Mouse (Mus musculus) lung, embryonic 14.5 days (tissue): ENCODE results near the gene Khnyn. TPM values are rescaled to one million over a fixed set of nuclear protein-coding genes. Genes with fewer than 3 reads are reported as not detected.

Source experiments
- ATAC-seq: fragments of 200-750 bp; cut with Nextera tagmentation; 2 replicates; pipeline ENCODE4 v1.8.0; 2017; ENCODE audit warnings: mild to moderate bottlenecking, moderate TSS enrichment, moderate library complexity; ENCODE audit not compliant: insufficient read depth
- DNase-seq: peaks from one replicate; pipeline ENCODE4 v3.0.0-alpha.2; 2015
- H3K27ac ChIP-seq: fragments of 300-500 bp; sonication (generic); 2 replicates; pipeline ENCODE4 v1.5.1; 2014; ENCODE audit warnings: low read depth, mild to moderate bottlenecking, moderate library complexity
- H3K27me3 ChIP-seq: fragments of 300-500 bp; sonication (generic); 2 replicates; pipeline ENCODE4 v1.6.1; 2014; ENCODE audit warnings: low read length, control low read depth; ENCODE audit not compliant: insufficient read depth
- H3K36me3 ChIP-seq: fragments of 300-500 bp; sonication (generic); 2 replicates; pipeline ENCODE4 v1.6.1; 2014; ENCODE audit warnings: control low read depth; ENCODE audit not compliant: insufficient read depth
- H3K4me1 ChIP-seq: fragments of 300-500 bp; sonication (generic); 2 replicates; pipeline ENCODE4 v1.6.1; 2014; ENCODE audit warnings: antibody characterized with exemption, control low read depth; ENCODE audit not compliant: insufficient read depth
- H3K4me2 ChIP-seq: fragments of 300-500 bp; sonication (generic); 2 replicates; pipeline ENCODE4 v1.6.1; 2014; ENCODE audit warnings: mild to moderate bottlenecking
- H3K4me3 ChIP-seq: fragments of 300-500 bp; sonication (generic); 2 replicates; pipeline ENCODE4 v1.5.1; 2014; ENCODE audit warnings: low read depth, low read length
- H3K9ac ChIP-seq: fragments of 300-500 bp; sonication (generic); 2 replicates; pipeline ENCODE4 v1.6.1; 2014
- H3K9me3 ChIP-seq: fragments of 300-500 bp; sonication (generic); 2 replicates; pipeline ENCODE4 v1.6.1; 2016; ENCODE audit warnings: low read depth, low read length, control low read depth
- CTCF ChIP-seq: IDR thresholded peaks from 2 replicates; pipeline ENCODE4 v1.5.1; 2016; ENCODE audit warnings: antibody characterized with exemption, low read depth
- WGBS: fragments of 180-500 bp; shearing (Covaris S2); extraction: QIAGEN DNeasy Blood & Tissue Kit; methylation state at CpG from one replicate; pipeline ENCODE4 v1.1.7; 2014; 5-methylcytosine and 5-hydroxymethylcytosine counted together
- polyA plus RNA-seq: library from polyadenylated mRNA; unstranded; fragments of >200 nt; fragmentation: Nextera tagmentation; extraction: Ambion mirVana; gene quantifications from 2 replicates; pipeline ENCODE4 v1.2.1, GENCODE M21; 2014

Gene Khnyn
- polyA plus RNA-seq, 1 experiment from 2014 or later, result 13.7 TPM

DNA sequence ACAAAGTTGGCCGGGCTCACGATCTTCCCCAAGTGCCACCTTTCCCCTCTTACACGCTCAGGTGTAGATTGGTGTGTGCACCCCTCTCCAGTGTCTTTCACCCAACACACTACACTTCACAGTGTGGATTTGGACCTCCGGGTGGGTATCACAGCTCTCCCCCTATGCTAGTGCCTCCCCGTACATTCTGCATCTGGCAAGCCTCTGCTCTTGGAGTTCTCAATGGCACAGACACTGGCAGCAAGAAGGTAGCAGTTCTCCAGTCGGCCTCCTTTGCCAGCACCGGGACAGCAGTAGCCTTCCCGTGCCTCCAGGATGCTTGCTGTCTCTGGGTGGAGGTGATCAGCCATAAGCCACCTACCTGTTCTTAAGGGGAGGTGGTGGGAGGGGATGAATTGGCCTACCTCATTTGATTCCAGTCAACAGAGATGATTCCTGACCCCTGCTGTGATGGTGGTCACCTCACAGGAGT lies 11.5 kb upstream of the Khnyn start:
- Histone ChIP-seq H3K27me3 (no peaks in the 10 kb centered on the region), H3K4me3 (0 out of 2 replicates have a peak overlapping the region, but pooled peaks have one; percentile 19), H3K27ac (no peak overlapping the region), H3K9me3 (no peaks in the 10 kb centered on the region), H3K4me2 (peak overlapping the region; percentile 49), H3K9ac (no peak overlapping the region; the same call in 1 of the 2 replicates), H3K36me3 (peaks cover 50% of the 10 kb centered on the region), H3K4me1 (peaks cover 18% of the 10 kb centered on the region; the same call in 1 of the 2 replicates)
- ATAC-seq (no peak), DNase-seq (no peak)
- WGBS, result 81% methylated on average over 8 of the region's 8 CpGs
- TF ChIP-seq CTCF, result no peak

DNA sequence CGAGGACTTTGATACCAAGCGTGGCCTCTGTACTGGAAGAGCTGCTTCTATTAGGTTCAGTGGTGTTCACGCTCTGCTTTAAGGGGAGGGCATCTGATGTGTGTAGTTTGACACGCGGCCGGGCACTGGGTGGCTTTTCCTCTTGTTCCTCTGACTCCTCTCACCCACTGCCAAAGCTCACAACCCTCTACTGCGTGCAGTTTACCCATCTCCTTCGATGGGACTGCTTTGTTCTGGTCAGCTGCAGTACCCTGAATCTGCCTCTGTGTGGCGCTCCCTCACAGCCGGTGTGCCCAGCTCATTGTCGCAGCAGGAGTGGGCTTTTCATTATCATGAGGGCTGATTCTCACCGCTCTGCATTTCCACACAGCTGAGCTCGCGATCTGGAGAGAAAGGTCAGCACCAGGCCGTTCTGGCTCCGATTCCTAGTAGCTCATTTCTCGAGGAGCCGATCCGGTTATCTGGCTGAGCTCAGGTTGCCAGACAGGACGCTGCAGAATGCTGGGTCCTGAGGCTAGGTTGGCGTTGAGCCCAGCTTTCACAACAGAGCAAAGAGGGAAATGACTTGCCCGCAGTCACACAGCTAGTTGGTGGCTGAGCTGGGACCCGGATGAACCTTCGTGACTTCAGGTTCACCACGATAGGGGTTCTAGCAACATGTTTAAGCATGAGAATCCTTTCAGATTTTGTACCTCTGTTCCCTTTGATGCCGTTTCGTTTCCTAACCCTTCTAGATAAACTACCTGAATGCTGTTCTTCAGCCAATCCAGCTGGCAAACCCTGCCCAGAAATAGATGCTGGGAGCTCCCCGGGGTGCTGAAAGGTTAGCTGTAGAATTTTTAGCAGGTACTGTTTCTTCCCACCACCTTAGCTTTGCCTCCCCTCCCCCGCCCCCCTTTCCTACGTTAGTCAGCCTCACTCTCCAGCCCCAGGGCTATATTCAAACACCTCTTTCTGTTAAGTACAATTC lies 10.7 kb upstream of the Khnyn start:
- H3K4me2 ChIP-seq, result peak overlapping the region; percentile 49
- H3K9ac ChIP-seq, result peak overlapping the region; percentile 11; the same call in 1 of the 2 replicates
- ATAC-seq, result peak; percentile 41

DNA sequence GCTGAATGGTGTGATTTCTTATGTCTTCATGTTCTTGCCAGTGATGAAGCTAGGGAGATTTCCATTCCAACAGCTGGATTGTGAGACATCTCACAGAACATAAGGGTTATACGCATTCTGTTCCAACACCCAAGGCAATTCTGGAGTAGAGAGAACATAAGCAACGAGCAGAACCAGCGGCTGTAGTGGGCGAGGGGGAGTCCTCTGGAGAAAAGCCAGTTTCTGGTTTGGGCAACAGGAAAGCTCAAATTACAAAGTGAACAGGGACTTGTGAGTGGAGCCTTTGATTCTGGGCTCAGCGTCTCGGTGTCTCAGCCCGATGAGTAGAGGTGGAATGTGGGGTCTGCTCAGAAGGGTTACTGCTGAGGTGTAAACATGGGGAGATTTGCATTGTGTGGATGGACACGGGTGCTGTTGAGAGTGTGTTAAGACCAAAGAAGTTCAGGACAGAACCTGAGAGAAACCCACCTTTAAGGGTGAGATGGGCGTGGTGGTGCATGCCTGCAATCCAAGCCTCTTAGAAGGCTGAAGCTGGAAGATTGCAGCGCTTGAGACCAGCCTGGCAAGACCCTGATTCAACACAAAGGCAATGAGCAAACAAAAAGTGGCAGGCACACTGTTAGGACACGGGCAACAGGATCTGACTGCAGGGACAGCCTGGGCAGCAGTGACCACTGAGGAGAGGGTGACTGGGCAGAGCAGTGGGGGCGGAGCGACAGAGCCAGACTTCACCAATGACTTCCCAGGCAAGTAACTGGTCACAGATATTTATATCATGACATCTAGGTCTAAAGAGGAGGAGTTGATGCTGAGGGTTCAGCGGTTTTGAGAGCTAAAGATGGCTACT lies 7.1 kb upstream of the Khnyn start:
- Histone ChIP-seq H3K9ac (peak overlapping the region; percentile 33), H3K36me3 (peaks cover 7% of the 10 kb centered on the region), H3K4me2 (peak overlapping the region; percentile 54), H3K27ac (peak overlapping the region; percentile 73), H3K4me3 (peak overlapping the region; percentile 3; the same call in 1 of the 2 replicates), H3K4me1 (peaks cover 18% of the 10 kb centered on the region; the same call in 1 of the 2 replicates), H3K9me3 (no peaks in the 10 kb centered on the region), H3K27me3 (no peaks in the 10 kb centered on the region)
- WGBS, result 3% methylated on average over 14 of the region's 14 CpGs
- ATAC-seq, result peak; percentile 57; the same call in 1 of the 2 replicates
- no peak for TF ChIP-seq CTCF
- peak; percentile 84 for DNase-seq

More for the DNA sequence above, 10.7 kb upstream of the Khnyn start:
- peak; percentile 95 for TF ChIP-seq CTCF
- peaks cover 18% of the 10 kb centered on the region; the same call in 1 of the 2 replicates for H3K4me1 ChIP-seq
- 10% methylated on average over 30 of the region's 30 CpGs for WGBS
- peaks cover 42% of the 10 kb centered on the region for H3K36me3 ChIP-seq
- no peaks in the 10 kb centered on the region for H3K9me3 ChIP-seq
- peak overlapping the region; percentile 19; the same call in 1 of the 2 replicates for H3K4me3 ChIP-seq
- DNase-seq, result peak; percentile 88
- H3K27ac ChIP-seq, result peak overlapping the region; percentile 12; the same call in 1 of the 2 replicates
- H3K27me3 ChIP-seq, result no peaks in the 10 kb centered on the region

DNA sequence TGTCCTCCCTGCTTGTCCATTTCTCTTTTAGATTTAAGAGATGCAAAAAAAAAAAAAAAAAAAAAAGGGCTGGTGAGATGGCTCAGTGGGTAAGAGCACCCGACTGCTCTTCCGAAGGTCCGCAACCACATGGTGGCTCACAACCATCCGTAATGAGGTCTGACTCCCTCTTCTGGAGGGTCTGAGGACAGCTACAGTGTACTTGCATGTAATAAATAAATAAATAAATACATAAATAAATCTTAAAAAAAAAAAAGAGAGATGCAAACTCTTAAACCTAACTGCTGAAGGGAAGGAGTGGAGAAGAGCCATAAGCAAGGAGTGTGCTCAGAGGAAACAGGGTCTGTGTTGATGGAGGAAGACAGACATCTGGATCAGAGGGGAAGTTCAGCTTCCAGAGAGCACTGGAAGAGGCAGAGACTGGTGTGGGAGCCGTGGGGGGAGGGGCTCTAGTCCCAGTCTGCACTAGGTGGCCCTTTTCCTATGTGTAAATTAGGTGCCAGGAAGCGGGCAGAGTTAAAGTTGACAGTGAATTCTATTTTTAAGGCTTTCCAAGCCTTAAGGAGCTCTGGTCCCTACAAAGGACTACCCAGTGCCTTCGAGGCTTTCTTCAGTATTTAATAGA lies 6.3 kb upstream of the Khnyn start:
- WGBS, result 12% methylated on average over 7 of the region's 7 CpGs
- Histone ChIP-seq H3K27ac (no peak overlapping the region), H3K9ac (no peak overlapping the region), H3K4me2 (peak overlapping the region; percentile 54), H3K9me3 (no peaks in the 10 kb centered on the region), H3K4me3 (no peak overlapping the region), H3K36me3 (peaks cover under 1% of the 10 kb centered on the region; the same call in 1 of the 2 replicates), H3K4me1 (peaks cover 13% of the 10 kb centered on the region), H3K27me3 (no peaks in the 10 kb centered on the region)
- ATAC-seq (no peak), DNase-seq (peak; percentile 52)
- peak; percentile 36; the same call in 1 of the 2 replicates for TF ChIP-seq CTCF

DNA sequence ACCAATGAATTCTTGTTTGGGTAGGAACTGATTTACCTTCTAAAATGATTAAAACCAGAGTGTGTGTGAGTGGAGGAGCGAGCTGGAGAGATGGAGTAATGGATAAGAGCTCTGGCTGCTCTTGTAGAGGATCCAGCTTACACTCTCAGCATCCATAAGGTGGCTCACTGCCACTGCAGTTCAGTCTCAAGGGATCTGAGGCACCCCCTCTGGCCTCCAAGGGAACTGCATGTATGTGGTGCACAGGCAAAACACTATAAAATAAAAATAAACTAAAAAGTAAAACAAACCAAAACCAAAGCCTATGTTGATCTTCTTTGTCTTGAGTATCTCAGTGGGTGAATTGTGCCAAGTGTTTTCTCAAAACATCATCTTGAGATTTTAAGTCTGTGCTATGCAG lies 5.1 kb upstream of the Khnyn start:
- DNase-seq (peak; percentile 90), ATAC-seq (no peak)
- Histone ChIP-seq H3K27me3 (no peaks in the 10 kb centered on the region), H3K4me2 (no peak overlapping the region), H3K9me3 (no peaks in the 10 kb centered on the region), H3K36me3 (no peaks in the 10 kb centered on the region), H3K4me1 (peaks cover 17% of the 10 kb centered on the region), H3K9ac (no peak overlapping the region), H3K27ac (no peak overlapping the region), H3K4me3 (no peak overlapping the region)
- TF ChIP-seq CTCF, result peak; percentile 90
- 44% methylated on average over 1 of the region's 1 CpGs for WGBS

DNA sequence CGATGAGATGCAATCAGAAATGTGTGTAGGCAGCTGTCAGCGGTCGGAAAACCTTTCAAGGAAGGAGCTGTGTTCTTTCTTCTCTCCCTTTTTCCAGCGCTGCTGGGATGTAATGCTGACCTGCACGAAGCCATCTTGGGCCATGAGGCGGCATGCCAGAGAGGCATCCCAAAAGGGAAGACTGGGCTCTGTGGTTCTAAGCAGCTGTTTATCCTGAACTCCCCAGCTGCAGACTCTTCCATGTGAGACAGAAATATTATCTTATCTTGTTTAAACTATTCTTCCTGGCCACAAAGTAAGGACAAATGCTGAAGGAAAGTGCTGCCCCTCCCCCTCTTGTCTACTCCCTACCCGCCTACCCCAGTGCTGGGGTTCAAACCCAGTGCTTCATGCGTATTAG lies 3.8 kb upstream of the Khnyn start:
- 55% methylated on average over 8 of the region's 8 CpGs for WGBS
- no peaks in the 10 kb centered on the region; the same call in 1 of the 2 replicates for H3K36me3 ChIP-seq
- H3K9me3 ChIP-seq, result no peaks in the 10 kb centered on the region
- DNase-seq, result no peak
- H3K27me3 ChIP-seq, result no peaks in the 10 kb centered on the region
- H3K9ac ChIP-seq, result no peak overlapping the region
- H3K27ac ChIP-seq, result no peak overlapping the region
- no peak overlapping the region for H3K4me2 ChIP-seq
- peaks cover 18% of the 10 kb centered on the region for H3K4me1 ChIP-seq
- no peak overlapping the region for H3K4me3 ChIP-seq
- no peak for TF ChIP-seq CTCF
- ATAC-seq, result no peak
